Mouse (Mus musculus) testis, adult 2 months (tissue): ENCODE data around the gene Crip1. TPM values are rescaled to one million over a fixed set of nuclear protein-coding genes. Genes with fewer than 3 reads are reported as not detected.
A peak's percentile ranks its signal among the peaks of the same experiment; 100 is the strongest.

Experiments used
- H3K27ac ChIP-seq: fragments of 200-500 bp; 2 replicates; pipeline ENCODE4 v1.5.1; 2012; ENCODE audit warnings: low read depth, low read length; ENCODE audit not compliant: control insufficient read depth, insufficient read depth
- H3K27me3 ChIP-seq: fragments of 200-500 bp; 2 replicates; pipeline ENCODE4 v1.6.1; 2012; ENCODE audit warnings: mild to moderate bottlenecking, low read length, moderate library complexity; ENCODE audit not compliant: control insufficient read depth, insufficient read depth
- H3K36me3 ChIP-seq: fragments of 200-500 bp; 2 replicates; pipeline ENCODE4 v1.6.1; 2012; ENCODE audit warnings: mild to moderate bottlenecking, low read length; ENCODE audit not compliant: control insufficient read depth, insufficient read depth
- H3K4me1 ChIP-seq: fragments of 200-500 bp; 2 replicates; pipeline ENCODE4 v1.6.1; 2012; ENCODE audit warnings: low read length; ENCODE audit not compliant: control insufficient read depth, insufficient read depth
- H3K4me3 ChIP-seq: fragments of 200-500 bp; 2 replicates; pipeline ENCODE4 v1.5.1; 2012; ENCODE audit warnings: low read depth, mild to moderate bottlenecking, low read length, moderate library complexity, mixed read lengths; ENCODE audit not compliant: control insufficient read depth
- CTCF ChIP-seq: fragments of 200-500 bp; IDR thresholded peaks from 2 replicates; pipeline ENCODE4 v1.5.1; 2012; ENCODE audit warnings: low read depth, mild to moderate bottlenecking, inconsistent platforms, low read length, moderate library complexity; ENCODE audit not compliant: control insufficient read depth, insufficient read depth, insufficient replicate concordance
- POLR2A ChIP-seq: fragments of 200-500 bp; IDR thresholded peaks from 2 replicates; pipeline ENCODE4 v1.6.1; 2012; ENCODE audit warnings: low read depth, mild to moderate bottlenecking, inconsistent platforms, low read length, moderate library complexity; ENCODE audit not compliant: control insufficient read depth
- polyA plus RNA-seq: library from polyadenylated mRNA; depleted of rRNA; stranded (reverse); fragments of >200 nt; gene quantifications from 2 replicates; pipeline ENCODE4 v1.2.3, GENCODE M21; 2012

The Crip1 gene
- polyA plus RNA-seq, 1 experiment = 30.4 TPM

DNA sequence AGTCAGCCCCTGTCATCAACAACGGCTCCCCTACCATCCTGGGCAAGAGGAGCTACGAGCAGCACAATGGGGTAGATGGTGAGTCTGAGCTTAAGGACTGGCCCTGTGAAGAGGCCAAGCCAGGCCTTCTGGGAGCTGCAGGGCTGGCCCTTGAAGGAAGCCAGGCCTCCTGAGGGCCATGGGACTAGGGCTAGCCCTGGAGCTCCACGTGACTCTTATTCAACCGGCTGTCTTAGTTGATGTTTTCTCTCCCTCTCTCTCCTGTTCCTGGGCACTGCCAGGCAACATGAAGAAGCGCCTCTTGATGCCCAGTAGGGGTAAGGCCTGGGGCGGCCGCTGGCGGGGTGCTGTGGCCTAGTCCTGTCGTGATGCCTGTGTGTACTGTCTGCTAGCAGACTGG, 12.9 kb upstream of the Crip1 start:
- Histone ChIP-seq H3K4me1 (no peaks in the 10 kb centered on the region), H3K4me3 (no peak overlapping the region), H3K36me3 (peaks cover 2% of the 10 kb centered on the region; the same call in 1 of the 2 replicates), H3K27me3 (no peaks in the 10 kb centered on the region), H3K27ac (no peak overlapping the region)
- TF ChIP-seq CTCF (no peak), POLR2A (no peak)

DNA sequence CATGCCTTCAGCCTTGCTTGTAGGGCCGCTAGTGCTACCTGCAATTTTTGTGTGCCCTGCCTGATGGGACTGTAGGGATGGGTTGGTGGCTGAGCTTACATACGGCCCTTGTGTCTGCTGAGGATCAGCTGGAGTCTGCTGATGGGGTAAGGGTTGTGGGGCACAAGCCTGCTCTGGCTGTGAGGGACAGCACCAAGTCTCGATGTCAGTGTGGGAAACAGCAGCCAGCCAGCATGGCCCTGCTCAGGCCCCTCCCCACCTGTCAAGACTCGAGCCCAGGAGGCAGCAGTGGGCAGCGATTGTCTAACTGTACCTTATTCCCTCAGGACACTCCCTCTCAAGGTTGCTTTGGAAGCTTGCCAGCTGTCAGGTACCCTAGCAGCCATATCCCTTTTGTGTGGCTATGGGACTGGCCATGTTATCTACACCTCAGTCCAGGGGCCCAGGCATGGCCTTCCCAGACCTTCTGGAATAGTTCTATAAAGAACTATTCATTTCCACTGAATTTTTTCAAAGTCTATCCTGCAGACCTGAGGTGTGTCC, 12.2 kb upstream of the Crip1 start:
- H3K36me3 ChIP-seq = peaks cover 2% of the 10 kb centered on the region; the same call in 1 of the 2 replicates
- H3K4me3 ChIP-seq = no peak overlapping the region
- peaks cover 2% of the 10 kb centered on the region for H3K4me1 ChIP-seq
- no peak overlapping the region for H3K27ac ChIP-seq
- TF ChIP-seq CTCF = 0 out of 2 replicates have a peak, but pooled peaks have one; percentile 1
- no peak for TF ChIP-seq POLR2A
- H3K27me3 ChIP-seq = no peaks in the 10 kb centered on the region

DNA sequence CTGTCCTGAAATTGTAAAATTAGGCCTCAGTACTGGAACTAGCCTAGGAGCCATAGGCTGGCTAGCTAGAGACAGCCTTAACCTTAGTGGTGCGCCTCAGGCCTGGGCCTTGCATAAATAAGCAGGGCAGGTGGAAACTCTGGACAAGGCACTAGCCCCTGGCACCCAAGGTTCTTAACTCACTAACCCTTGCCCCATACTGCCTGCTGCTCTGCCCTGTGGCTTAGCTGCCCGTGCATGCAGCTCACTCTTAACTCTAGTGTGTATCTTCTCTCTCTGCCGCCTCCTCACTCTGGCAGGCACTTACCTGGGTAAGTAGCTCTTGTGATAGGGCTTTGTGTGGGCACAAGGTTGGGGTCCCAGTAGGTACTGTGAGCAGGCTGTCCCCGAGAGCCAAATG, 11.6 kb upstream of the Crip1 start:
- TF ChIP-seq CTCF = no peak
- TF ChIP-seq POLR2A = no peak
- peaks cover 7% of the 10 kb centered on the region for H3K4me1 ChIP-seq
- no peak overlapping the region for H3K4me3 ChIP-seq
- H3K36me3 ChIP-seq = peaks cover 2% of the 10 kb centered on the region; the same call in 1 of the 2 replicates
- H3K27me3 ChIP-seq = no peaks in the 10 kb centered on the region
- H3K27ac ChIP-seq = no peak overlapping the region

DNA sequence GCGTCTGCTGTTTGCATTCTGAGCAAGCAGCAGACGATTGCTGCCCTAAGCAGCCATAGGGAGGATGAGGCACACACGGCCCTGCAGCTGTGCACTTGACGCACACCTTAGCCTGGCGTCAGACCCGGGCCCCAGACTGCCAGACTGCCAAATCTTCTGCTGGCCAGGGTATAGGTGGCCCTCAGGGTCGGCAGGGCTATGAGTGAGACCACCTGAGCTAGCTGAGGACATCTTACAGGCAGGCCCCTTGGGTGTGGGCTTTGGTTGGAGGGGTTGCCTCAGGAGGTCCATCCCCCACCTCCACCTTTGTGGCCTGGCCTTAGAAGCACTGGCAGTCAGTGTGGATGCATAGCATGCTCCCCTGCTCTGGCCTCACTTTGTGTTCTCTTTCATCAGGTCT, 10.7 kb upstream of the Crip1 start:
- no peaks in the 10 kb centered on the region for H3K27me3 ChIP-seq
- H3K36me3 ChIP-seq = peaks cover 2% of the 10 kb centered on the region; the same call in 1 of the 2 replicates
- peaks cover 11% of the 10 kb centered on the region for H3K4me1 ChIP-seq
- TF ChIP-seq CTCF = no peak
- TF ChIP-seq POLR2A = peak; percentile 44; the same call in 1 of the 2 replicates
- H3K27ac ChIP-seq = no peak overlapping the region
- H3K4me3 ChIP-seq = no peak overlapping the region

DNA sequence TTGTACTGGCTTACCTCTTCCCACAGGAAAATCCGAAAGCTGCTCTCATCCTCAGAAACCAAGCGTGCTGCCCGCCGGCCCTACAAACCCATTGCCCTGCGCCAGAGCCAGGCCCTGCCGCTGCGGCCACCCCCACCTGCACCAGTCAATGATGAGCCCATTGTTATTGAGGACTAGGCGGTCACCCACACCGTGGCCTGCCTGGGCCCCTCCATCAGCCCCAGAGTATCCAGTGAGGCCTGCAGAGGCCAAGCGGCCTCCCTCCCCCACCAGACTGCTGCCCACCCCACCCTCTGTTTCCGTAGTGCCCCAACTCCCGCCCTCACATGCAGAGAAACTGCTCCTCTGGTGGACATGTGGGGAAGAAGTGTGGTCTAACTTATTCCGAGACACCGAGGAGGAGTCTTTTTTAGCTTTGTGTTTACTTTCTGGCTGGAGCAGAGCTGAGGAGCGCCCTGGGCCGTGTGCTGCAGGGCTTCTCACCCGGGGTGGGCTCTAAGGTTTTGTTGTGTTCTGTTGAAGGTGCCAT, 9.6 kb upstream of the Crip1 start:
- Histone ChIP-seq H3K27ac (no peak overlapping the region), H3K4me1 (peaks cover 18% of the 10 kb centered on the region), H3K4me3 (no peak overlapping the region), H3K36me3 (peaks cover 2% of the 10 kb centered on the region; the same call in 1 of the 2 replicates), H3K27me3 (no peaks in the 10 kb centered on the region)
- TF ChIP-seq POLR2A = no peak
- TF ChIP-seq CTCF = no peak

DNA sequence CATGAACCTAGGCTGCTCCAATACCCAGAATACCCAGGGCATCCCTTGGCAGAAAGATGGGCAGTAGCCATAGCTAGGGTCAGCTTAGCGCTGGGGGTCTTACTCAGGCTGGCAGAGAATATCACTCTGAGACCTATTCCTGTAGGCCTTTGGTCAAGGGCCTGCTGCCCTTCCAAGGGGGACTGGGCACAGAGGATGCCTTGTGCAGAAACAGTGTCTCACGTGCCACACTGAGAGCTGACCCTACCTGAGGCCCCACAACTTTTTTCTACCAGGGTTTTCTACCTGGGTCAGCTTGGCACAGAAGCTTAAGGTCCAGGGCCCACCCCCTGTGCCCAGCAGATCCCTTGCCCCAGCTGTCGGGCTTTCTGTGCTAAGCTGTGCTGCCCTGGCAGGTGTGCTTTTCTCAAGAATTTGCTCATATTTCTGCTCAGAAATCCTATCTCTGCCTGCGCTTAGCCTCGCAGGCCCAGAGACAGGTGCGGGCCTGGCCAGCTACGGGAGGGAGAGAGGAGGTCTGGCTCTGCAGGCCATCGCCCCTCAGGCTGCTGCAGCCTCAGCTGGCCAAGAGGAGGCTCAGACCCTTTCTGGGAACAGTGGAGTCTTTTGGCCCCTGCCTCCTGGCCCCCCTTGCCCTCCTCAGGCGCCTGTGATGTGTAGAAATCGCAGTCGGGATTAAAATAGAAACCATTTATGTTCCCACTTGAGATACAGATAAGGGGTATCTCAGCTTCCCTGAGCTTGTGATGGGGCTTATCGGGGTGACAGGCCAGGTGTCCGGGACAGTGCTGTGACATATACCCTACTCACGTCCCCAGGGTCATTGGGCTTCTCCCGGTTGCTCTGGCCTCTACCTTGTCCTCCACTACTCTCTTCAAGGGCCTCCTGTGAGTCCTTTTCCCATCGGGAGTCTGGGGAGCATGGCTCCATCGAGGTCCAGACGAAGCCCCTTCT, 8.6 kb upstream of the Crip1 start:
- H3K27me3 ChIP-seq = no peaks in the 10 kb centered on the region
- peaks cover 18% of the 10 kb centered on the region for H3K4me1 ChIP-seq
- H3K27ac ChIP-seq = no peak overlapping the region
- TF ChIP-seq POLR2A (no peak), CTCF (no peak)
- H3K4me3 ChIP-seq = peak overlapping the region; percentile 95
- peaks cover 2% of the 10 kb centered on the region; the same call in 1 of the 2 replicates for H3K36me3 ChIP-seq

DNA sequence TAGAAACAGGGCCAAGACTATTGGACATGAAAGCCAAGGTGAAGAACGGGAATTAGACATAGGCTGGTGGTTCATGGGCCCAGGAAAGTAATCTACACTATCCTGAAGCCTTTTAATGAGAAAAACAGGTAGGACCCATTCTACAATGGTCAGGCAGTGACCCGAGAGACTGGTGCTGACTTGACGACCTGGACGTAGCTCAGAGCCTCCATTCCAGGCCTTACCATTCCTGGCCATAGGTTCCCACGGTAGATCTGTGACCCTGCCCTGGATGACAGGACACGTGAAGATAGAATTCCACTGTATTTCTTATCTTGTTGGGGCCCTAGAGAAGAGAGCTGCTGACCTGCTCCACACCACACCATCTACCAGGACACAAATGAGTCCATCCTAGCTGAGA, 7.8 kb upstream of the Crip1 start:
- TF ChIP-seq CTCF = no peak
- no peak for TF ChIP-seq POLR2A
- H3K36me3 ChIP-seq = peaks cover 2% of the 10 kb centered on the region; the same call in 1 of the 2 replicates
- H3K27me3 ChIP-seq = no peaks in the 10 kb centered on the region
- peak overlapping the region; percentile 27; the same call in 1 of the 2 replicates for H3K27ac ChIP-seq
- H3K4me3 ChIP-seq = peak overlapping the region; percentile 95
- peaks cover 21% of the 10 kb centered on the region for H3K4me1 ChIP-seq
